Mouse (Mus musculus): Measurements from ENCODE around the gene Coro1b. TPM values are rescaled to one million over a fixed set of nuclear protein-coding genes. Genes with fewer than 3 reads are reported as not detected.
"Not testable (repeated sequence)": the region's sequence is repeated elsewhere in the genome, so short reads cannot be mapped to it uniquely, and the experiment has no call there.

Coro1b gene
- polyA plus RNA-seq, 1 experiment from 2014 or later: 218 TPM

DNA sequence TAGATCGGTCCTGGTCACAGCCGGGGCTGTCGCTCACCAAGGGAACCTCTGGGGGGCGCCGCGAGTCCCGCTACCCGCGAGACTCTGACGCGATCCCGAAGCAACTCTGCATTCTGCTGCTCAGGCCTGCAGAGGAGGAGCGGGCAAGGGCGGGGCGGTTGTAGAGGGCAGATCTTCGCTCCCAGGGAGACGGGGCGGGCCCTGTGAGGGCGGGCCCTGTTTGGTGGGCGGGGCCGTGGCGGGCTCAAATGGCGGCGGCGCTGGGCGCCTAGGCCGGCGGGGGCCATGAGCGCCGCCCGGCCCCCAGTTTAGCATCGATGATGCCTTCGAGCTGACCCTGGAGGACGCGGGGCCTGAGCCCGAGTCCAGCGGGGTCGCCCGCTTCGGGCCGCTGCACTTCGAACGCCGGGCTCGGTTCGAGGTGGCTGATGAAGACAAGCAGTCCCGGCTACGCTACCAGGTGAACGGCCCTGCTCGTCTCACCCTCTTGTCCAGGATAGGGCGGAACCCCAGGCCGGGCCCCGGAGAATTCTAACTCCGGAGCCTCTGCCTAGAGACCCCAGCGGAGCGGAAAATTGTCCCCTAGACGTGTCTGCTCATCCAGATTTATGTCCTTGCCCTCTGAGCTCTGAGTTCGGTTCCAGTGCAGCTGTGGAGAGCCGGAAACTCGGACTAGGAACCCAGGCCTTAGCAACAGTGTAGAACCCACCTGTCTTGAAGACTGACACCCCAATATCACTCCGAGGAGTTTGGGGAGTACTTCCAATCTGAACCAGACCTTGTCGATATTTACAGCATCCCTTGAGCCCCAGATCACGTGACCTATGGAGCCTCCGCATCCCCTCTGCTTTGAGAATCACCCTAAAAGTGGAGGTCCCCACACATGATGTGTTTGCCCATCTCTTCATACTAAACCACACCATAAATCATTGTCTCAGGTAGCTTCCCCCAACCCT is 22.4 kb upstream of the Coro1b start, which contains the start of gene Aip:
Aip (minus strand) TSS at position 118 of the 956 bp plus-strand sequence.
- H3K27me3 ChIP-seq (ENCODE audit: insufficient read depth, low read length): no peaks in the 10 kb centered on the region
- H3K4me2 ChIP-seq (replicated peaks; ENCODE audit: low read depth, low read length): peak within 1 kb of the TSS; percentile 62
- H3K4me1 ChIP-seq (ENCODE audit: insufficient read depth, low read length): peaks cover 20% of the 10 kb centered on the region
- H3K9ac ChIP-seq (replicated peaks; ENCODE audit: low read length): peak within 1 kb of the TSS; percentile 87
- H3K27ac ChIP-seq (ENCODE audit: low read length): peak within 1 kb of the TSS; percentile 57
- peaks cover 16% of the 10 kb centered on the region for H3K36me3 ChIP-seq (ENCODE audit: insufficient read depth, low read length)
- H3K4me3 ChIP-seq (ENCODE audit: low read length): peak within 1 kb of the TSS; percentile 70
- under 1% methylated on average over 58 of the region's 64 CpGs for WGBS
- H3K9me3 ChIP-seq (ENCODE audit: low read length): no peaks in the 10 kb centered on the region
- ATAC-seq (ENCODE audit: low FRiP score, low TSS enrichment): peak; percentile 96

- H3K27me3 ChIP-seq (ENCODE audit: insufficient read depth, low read length): no peaks in the 10 kb centered on the region
- 35% methylated on average over 7 of the region's 7 CpGs for WGBS
- H3K36me3 ChIP-seq (ENCODE audit: insufficient read depth, low read length): peaks cover 24% of the 10 kb centered on the region
- no peak overlapping the region for H3K27ac ChIP-seq (ENCODE audit: low read length)
- peaks cover 20% of the 10 kb centered on the region for H3K4me1 ChIP-seq (ENCODE audit: insufficient read depth, low read length)
- no peak for ATAC-seq (ENCODE audit: low FRiP score, low TSS enrichment)
- H3K4me3 ChIP-seq (ENCODE audit: low read length): peak overlapping the region; percentile 70
- H3K9me3 ChIP-seq (ENCODE audit: low read length): no peaks in the 10 kb centered on the region
- H3K9ac ChIP-seq (replicated peaks; ENCODE audit: low read length): peak overlapping the region; percentile 87
- H3K4me2 ChIP-seq (replicated peaks; ENCODE audit: low read depth, low read length): peak overlapping the region; percentile 62
Observed at GRCm38 (mm10) chr19:4126759-4127495, 21.5 kb upstream of the Coro1b start.

- no peak for ATAC-seq (ENCODE audit: low FRiP score, low TSS enrichment)
- Histone ChIP-seq H3K36me3 (ENCODE audit: insufficient read depth, low read length) (peaks cover 34% of the 10 kb centered on the region), H3K27me3 (ENCODE audit: insufficient read depth, low read length) (no peaks in the 10 kb centered on the region), H3K4me1 (ENCODE audit: insufficient read depth, low read length) (peaks cover 20% of the 10 kb centered on the region), H3K4me3 (ENCODE audit: low read length) (no peak overlapping the region), H3K9me3 (ENCODE audit: low read length) (no peaks in the 10 kb centered on the region), H3K27ac (ENCODE audit: low read length) (no peak overlapping the region), H3K9ac (replicated peaks; ENCODE audit: low read length) (no peak overlapping the region), H3K4me2 (replicated peaks; ENCODE audit: low read depth, low read length) (no peak overlapping the region)
- 92% methylated on average over 7 of the region's 7 CpGs for WGBS
Observed at GRCm38 (mm10) chr19:4129462-4129861, 19.0 kb upstream of the Coro1b start.

DNA sequence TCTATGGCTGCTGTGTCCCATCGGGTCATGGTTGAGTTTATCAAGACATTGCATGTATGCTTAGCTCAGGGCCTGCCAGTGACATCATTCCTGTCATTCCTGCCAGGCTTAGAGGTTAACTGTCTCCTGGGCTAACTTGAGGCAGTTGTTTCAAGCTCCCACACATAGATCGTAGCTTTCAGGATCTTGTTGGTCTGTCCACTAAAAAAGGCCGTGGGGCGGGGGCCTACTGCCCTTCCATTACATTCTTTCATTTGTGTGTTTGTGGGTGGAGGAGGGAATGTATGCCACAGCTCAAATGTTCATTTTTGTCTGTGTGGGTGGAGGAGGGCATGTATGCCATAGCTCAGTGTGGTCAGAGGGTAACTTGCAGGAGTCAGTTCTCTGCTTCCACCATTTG is 18.3 kb upstream of the Coro1b start:
- Histone ChIP-seq H3K4me2 (replicated peaks; ENCODE audit: low read depth, low read length) (no peak overlapping the region), H3K36me3 (ENCODE audit: insufficient read depth, low read length) (peaks cover 34% of the 10 kb centered on the region), H3K9ac (replicated peaks; ENCODE audit: low read length) (no peak overlapping the region), H3K27me3 (ENCODE audit: insufficient read depth, low read length) (no peaks in the 10 kb centered on the region), H3K9me3 (ENCODE audit: low read length) (no peaks in the 10 kb centered on the region), H3K27ac (ENCODE audit: low read length) (no peak overlapping the region), H3K4me1 (ENCODE audit: insufficient read depth, low read length) (peaks cover 13% of the 10 kb centered on the region), H3K4me3 (ENCODE audit: low read length) (no peak overlapping the region)
- WGBS: 67% methylated on average over 4 of the region's 4 CpGs
- ATAC-seq (ENCODE audit: low FRiP score, low TSS enrichment): no peak

- no peak overlapping the region for H3K9ac ChIP-seq (replicated peaks; ENCODE audit: low read length)
- no peak overlapping the region for H3K27ac ChIP-seq (ENCODE audit: low read length)
- peaks cover 34% of the 10 kb centered on the region for H3K36me3 ChIP-seq (ENCODE audit: insufficient read depth, low read length)
- H3K4me1 ChIP-seq (ENCODE audit: insufficient read depth, low read length): peaks cover 12% of the 10 kb centered on the region
- H3K4me3 ChIP-seq (ENCODE audit: low read length): no peak overlapping the region
- H3K27me3 ChIP-seq (ENCODE audit: insufficient read depth, low read length): no peaks in the 10 kb centered on the region
- WGBS: 87% methylated on average over 5 of the region's 5 CpGs
- H3K4me2 ChIP-seq (replicated peaks; ENCODE audit: low read depth, low read length): no peak overlapping the region
- H3K9me3 ChIP-seq (ENCODE audit: low read length): no peaks in the 10 kb centered on the region
- ATAC-seq (ENCODE audit: low FRiP score, low TSS enrichment): no peak
Observed at GRCm38 (mm10) chr19:4131075-4131474, 17.3 kb upstream of the Coro1b start.

GRCm38 (mm10) chr19:4131768-4132167 is 16.7 kb upstream of the Coro1b start:
- WGBS: 79% methylated on average over 2 of the region's 2 CpGs
- H3K27ac ChIP-seq (ENCODE audit: low read length): no peak overlapping the region
- peaks cover 34% of the 10 kb centered on the region for H3K36me3 ChIP-seq (ENCODE audit: insufficient read depth, low read length)
- H3K4me2 ChIP-seq (replicated peaks; ENCODE audit: low read depth, low read length): no peak overlapping the region
- ATAC-seq (ENCODE audit: low FRiP score, low TSS enrichment): no peak
- H3K27me3 ChIP-seq (ENCODE audit: insufficient read depth, low read length): no peaks in the 10 kb centered on the region
- H3K4me3 ChIP-seq (ENCODE audit: low read length): no peak overlapping the region
- no peaks in the 10 kb centered on the region for H3K9me3 ChIP-seq (ENCODE audit: low read length)
- no peak overlapping the region for H3K9ac ChIP-seq (replicated peaks; ENCODE audit: low read length)
- peaks cover 7% of the 10 kb centered on the region for H3K4me1 ChIP-seq (ENCODE audit: insufficient read depth, low read length)

GRCm38 (mm10) chr19:4134354-4134753 is 14.1 kb upstream of the Coro1b start:
- WGBS: 88% methylated on average over 4 of the region's 4 CpGs
- Histone ChIP-seq H3K27me3 (ENCODE audit: insufficient read depth, low read length) (no peaks in the 10 kb centered on the region), H3K4me1 (ENCODE audit: insufficient read depth, low read length) (no peaks in the 10 kb centered on the region), H3K4me3 (ENCODE audit: low read length) (no peak overlapping the region), H3K4me2 (replicated peaks; ENCODE audit: low read depth, low read length) (no peak overlapping the region), H3K36me3 (ENCODE audit: insufficient read depth, low read length) (peaks cover 21% of the 10 kb centered on the region), H3K27ac (ENCODE audit: low read length) (no peak overlapping the region), H3K9me3 (ENCODE audit: low read length) (no peaks in the 10 kb centered on the region), H3K9ac (replicated peaks; ENCODE audit: low read length) (no peak overlapping the region)
- no peak for ATAC-seq (ENCODE audit: low FRiP score, low TSS enrichment)

- not testable (repeated sequence) for H3K4me2 ChIP-seq (replicated peaks; ENCODE audit: low read depth, low read length); H3K9me3 ChIP-seq (ENCODE audit: low read length); H3K9ac ChIP-seq (replicated peaks; ENCODE audit: low read length); H3K27ac ChIP-seq (ENCODE audit: low read length); H3K27me3 ChIP-seq (ENCODE audit: insufficient read depth, low read length); H3K4me1 ChIP-seq (ENCODE audit: insufficient read depth, low read length); H3K4me3 ChIP-seq (ENCODE audit: low read length); ATAC-seq (ENCODE audit: low FRiP score, low TSS enrichment)
- H3K36me3 ChIP-seq (ENCODE audit: insufficient read depth, low read length): peaks cover 19% of the 10 kb centered on the region
- WGBS: 77% methylated on average over 6 of the region's 6 CpGs
Observed at GRCm38 (mm10) chr19:4135229-4135962, 13.0 kb upstream of the Coro1b start.

DNA sequence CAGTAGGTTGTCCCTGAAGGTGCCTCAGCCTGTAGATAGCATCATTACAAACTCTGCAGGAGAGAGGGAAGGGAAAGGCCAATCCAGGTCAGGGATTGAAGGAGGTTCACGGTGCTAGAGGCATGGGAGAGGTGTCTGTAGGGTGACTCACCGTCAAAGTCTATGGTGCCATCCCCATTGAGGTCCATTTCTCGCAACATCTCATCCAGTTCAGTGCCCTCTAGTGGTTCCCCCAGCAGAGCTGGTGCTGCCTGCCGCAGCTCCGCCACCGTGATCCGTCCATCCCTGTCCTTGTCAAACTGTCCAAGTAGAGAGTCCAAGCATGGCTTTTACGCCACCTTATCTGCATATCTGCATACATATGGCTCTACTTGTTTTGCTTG is 12.5 kb upstream of the Coro1b start:
- H3K4me1 ChIP-seq (ENCODE audit: insufficient read depth, low read length); H3K4me2 ChIP-seq (replicated peaks; ENCODE audit: low read depth, low read length); H3K9ac ChIP-seq (replicated peaks; ENCODE audit: low read length); H3K4me3 ChIP-seq (ENCODE audit: low read length); H3K9me3 ChIP-seq (ENCODE audit: low read length); H3K27ac ChIP-seq (ENCODE audit: low read length); H3K27me3 ChIP-seq (ENCODE audit: insufficient read depth, low read length); ATAC-seq (ENCODE audit: low FRiP score, low TSS enrichment): not testable (repeated sequence)
- 12% methylated on average over 8 of the region's 8 CpGs for WGBS
- H3K36me3 ChIP-seq (ENCODE audit: insufficient read depth, low read length): peaks cover 18% of the 10 kb centered on the region

Data from kidney, embryonic 16.5 days (tissue).